Mouse (Mus musculus): ENCODE measurements around the gene Kcnk5. TPM values are rescaled to one million over a fixed set of nuclear protein-coding genes. Genes with fewer than 3 reads are reported as not detected.

The Kcnk5 gene
- polyA plus RNA-seq, 1 experiment from 2014 or later: 8.7 TPM

- WGBS: 54% methylated on average over 9 of the region's 9 CpGs
- Histone ChIP-seq H3K4me2 (ENCODE audit: low read depth, low read length) (no peak overlapping the region), H3K36me3 (ENCODE audit: control insufficient read depth, insufficient read depth, low read length) (no peaks in the 10 kb centered on the region), H3K9me3 (replicated peaks; ENCODE audit: control insufficient read depth, low read length) (no peaks in the 10 kb centered on the region), H3K9ac (ENCODE audit: low read length) (no peak overlapping the region), H3K4me1 (ENCODE audit: control insufficient read depth, insufficient read depth, low read length) (0 out of 2 replicates have a peak, but pooled peaks cover 4% of the 10 kb centered on the region), H3K4me3 (replicated peaks; ENCODE audit: low read length) (no peak overlapping the region), H3K27ac (ENCODE audit: low read length) (no peak overlapping the region), H3K27me3 (ENCODE audit: control insufficient read depth, insufficient read depth, low read length) (no peaks in the 10 kb centered on the region)
- ATAC-seq (ENCODE audit: insufficient read depth, low FRiP score): no peak
These were observed 3.8 kb upstream of the Kcnk5 start for GRCm38 (mm10) chr14:20185426-20185825.

DNA sequence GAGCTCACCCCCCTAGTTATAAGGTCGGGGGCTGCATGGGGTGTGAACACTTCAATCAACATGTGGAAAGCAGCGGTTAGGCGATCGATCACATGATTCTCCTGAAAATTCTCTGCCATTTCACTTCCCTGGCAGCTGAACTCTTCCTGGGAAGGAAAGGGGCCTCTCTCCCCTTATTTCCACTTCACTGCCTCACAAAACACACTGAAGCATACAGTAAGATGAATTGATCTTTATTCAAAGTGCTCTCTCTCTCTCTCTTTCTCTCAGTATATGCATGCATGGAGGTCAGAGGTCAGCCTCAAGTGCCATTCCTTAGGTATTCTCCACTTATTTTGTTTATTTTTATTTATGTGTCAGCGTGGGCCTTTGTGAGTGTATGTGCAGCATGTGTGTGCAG is 2.1 kb upstream of the Kcnk5 start:
- Histone ChIP-seq H3K4me3 (replicated peaks; ENCODE audit: low read length) (no peak overlapping the region), H3K4me1 (ENCODE audit: control insufficient read depth, insufficient read depth, low read length) (peaks cover 18% of the 10 kb centered on the region; the same call in 1 of the 2 replicates), H3K9me3 (replicated peaks; ENCODE audit: control insufficient read depth, low read length) (no peaks in the 10 kb centered on the region), H3K9ac (ENCODE audit: low read length) (no peak overlapping the region), H3K27me3 (ENCODE audit: control insufficient read depth, insufficient read depth, low read length) (no peaks in the 10 kb centered on the region), H3K36me3 (ENCODE audit: control insufficient read depth, insufficient read depth, low read length) (no peaks in the 10 kb centered on the region), H3K4me2 (ENCODE audit: low read depth, low read length) (no peak overlapping the region), H3K27ac (ENCODE audit: low read length) (no peak overlapping the region)
- no peak for ATAC-seq (ENCODE audit: insufficient read depth, low FRiP score)
- WGBS: 68% methylated on average over 5 of the region's 5 CpGs

GRCm38 (mm10) chr14:20182596-20182995 is 987 bp upstream of the Kcnk5 start:
- 55% methylated on average over 7 of the region's 7 CpGs for WGBS

DNA sequence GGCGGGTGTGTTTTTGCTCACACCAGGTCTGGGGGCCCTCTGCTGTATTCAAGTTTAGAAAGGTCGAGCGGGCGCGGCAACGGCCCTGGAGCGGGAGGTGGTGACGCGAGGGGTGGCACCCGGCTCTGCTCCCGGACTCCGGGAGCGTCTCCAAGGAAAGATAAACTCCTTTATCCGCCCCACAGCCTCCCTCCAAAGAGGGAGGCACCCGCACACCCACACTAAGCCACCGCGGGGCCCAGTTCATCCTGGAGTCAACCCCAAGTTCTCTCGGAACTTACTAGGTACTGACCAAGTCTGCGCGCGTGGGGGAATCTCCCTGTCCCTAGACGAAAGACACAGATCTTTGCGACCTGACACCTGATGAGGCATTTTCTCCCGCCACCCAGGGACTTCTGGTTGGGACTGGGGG is 852 bp downstream of the Kcnk5 start:
- Histone ChIP-seq H3K27ac (ENCODE audit: low read length) (peak overlapping the region; percentile 50; the same call in 1 of the 2 replicates), H3K36me3 (ENCODE audit: control insufficient read depth, insufficient read depth, low read length) (no peaks in the 10 kb centered on the region), H3K4me1 (ENCODE audit: control insufficient read depth, insufficient read depth, low read length) (peaks cover 20% of the 10 kb centered on the region; the same call in 1 of the 2 replicates), H3K27me3 (ENCODE audit: control insufficient read depth, insufficient read depth, low read length) (no peaks in the 10 kb centered on the region), H3K4me2 (ENCODE audit: low read depth, low read length) (peak overlapping the region; percentile 97), H3K9me3 (replicated peaks; ENCODE audit: control insufficient read depth, low read length) (no peaks in the 10 kb centered on the region), H3K4me3 (replicated peaks; ENCODE audit: low read length) (peak overlapping the region; percentile 66), H3K9ac (ENCODE audit: low read length) (peak overlapping the region; percentile 76)
- peak; percentile 41; the same call in 1 of the 2 replicates for ATAC-seq (ENCODE audit: insufficient read depth, low FRiP score)
- under 1% methylated on average over 24 of the region's 24 CpGs for WGBS

More at GRCm38 (mm10) chr14:20182596-20182995, 987 bp upstream of the Kcnk5 start:
- H3K27me3 ChIP-seq (ENCODE audit: control insufficient read depth, insufficient read depth, low read length): no peaks in the 10 kb centered on the region
- no peaks in the 10 kb centered on the region for H3K9me3 ChIP-seq (replicated peaks; ENCODE audit: control insufficient read depth, low read length)
- no peaks in the 10 kb centered on the region for H3K36me3 ChIP-seq (ENCODE audit: control insufficient read depth, insufficient read depth, low read length)
- H3K27ac ChIP-seq (ENCODE audit: low read length): no peak overlapping the region
- ATAC-seq (ENCODE audit: insufficient read depth, low FRiP score): no peak
- peaks cover 20% of the 10 kb centered on the region; the same call in 1 of the 2 replicates for H3K4me1 ChIP-seq (ENCODE audit: control insufficient read depth, insufficient read depth, low read length)
- H3K4me3 ChIP-seq (replicated peaks; ENCODE audit: low read length): no peak overlapping the region
- H3K9ac ChIP-seq (ENCODE audit: low read length): no peak overlapping the region
- no peak overlapping the region for H3K4me2 ChIP-seq (ENCODE audit: low read depth, low read length)

DNA sequence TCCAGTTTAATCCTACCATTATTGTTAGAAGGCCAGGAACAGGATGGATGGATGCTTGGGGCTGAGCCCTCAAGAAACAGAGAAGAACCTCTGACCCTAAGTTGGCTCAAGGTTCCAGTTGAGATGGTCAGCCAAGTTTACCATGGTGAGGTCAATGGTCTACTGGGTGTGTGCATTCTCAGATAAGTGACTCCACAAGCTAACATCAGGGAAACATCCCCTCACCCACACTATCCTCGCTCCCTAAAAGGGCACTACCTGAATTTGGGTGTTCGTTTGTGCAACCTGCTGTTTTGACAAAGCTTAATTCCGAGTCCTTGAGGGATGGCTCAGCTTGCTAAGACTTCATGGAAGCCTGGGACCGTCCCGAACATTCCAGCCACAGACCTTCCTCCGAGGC is 1.3 kb downstream of the Kcnk5 start:
- Histone ChIP-seq H3K27ac (ENCODE audit: low read length) (no peak overlapping the region), H3K36me3 (ENCODE audit: control insufficient read depth, insufficient read depth, low read length) (no peaks in the 10 kb centered on the region), H3K4me2 (ENCODE audit: low read depth, low read length) (peak overlapping the region; percentile 97), H3K27me3 (ENCODE audit: control insufficient read depth, insufficient read depth, low read length) (no peaks in the 10 kb centered on the region), H3K9me3 (replicated peaks; ENCODE audit: control insufficient read depth, low read length) (no peaks in the 10 kb centered on the region), H3K4me3 (replicated peaks; ENCODE audit: low read length) (peak overlapping the region; percentile 66), H3K4me1 (ENCODE audit: control insufficient read depth, insufficient read depth, low read length) (peaks cover 20% of the 10 kb centered on the region; the same call in 1 of the 2 replicates), H3K9ac (ENCODE audit: low read length) (peak overlapping the region; percentile 76)
- ATAC-seq (ENCODE audit: insufficient read depth, low FRiP score): no peak
- 6% methylated on average over 6 of the region's 6 CpGs for WGBS

DNA sequence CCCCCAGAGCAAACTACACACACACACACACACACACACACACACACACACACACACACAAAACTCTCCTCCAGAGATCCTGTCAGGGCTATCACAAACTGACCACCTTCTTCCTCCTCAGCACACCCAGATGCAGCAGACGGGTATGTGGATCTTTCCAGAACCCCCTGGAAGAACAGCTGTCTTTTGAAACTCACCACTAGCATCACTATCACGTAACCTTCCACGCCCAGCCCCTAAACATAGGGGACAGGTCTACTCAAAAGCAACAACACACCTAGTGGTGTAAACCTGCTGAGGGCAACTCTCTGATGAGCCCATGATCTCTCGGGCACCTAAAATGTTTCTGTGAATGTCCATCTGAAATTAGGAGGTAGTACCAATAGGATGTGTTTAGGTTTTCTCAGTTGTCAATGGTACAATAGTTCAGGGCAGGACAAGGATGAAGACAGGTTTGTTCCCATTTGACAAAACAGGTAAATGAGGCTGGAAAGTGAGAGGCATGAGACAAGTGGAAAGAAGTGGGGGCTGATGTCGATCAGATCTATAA is 1.8 kb downstream of the Kcnk5 start:
- peak overlapping the region; percentile 97 for H3K4me2 ChIP-seq (ENCODE audit: low read depth, low read length)
- no peak overlapping the region for H3K27ac ChIP-seq (ENCODE audit: low read length)
- H3K27me3 ChIP-seq (ENCODE audit: control insufficient read depth, insufficient read depth, low read length): no peaks in the 10 kb centered on the region
- H3K36me3 ChIP-seq (ENCODE audit: control insufficient read depth, insufficient read depth, low read length): no peaks in the 10 kb centered on the region
- WGBS: 59% methylated on average over 5 of the region's 5 CpGs
- H3K9ac ChIP-seq (ENCODE audit: low read length): peak overlapping the region; percentile 8; the same call in 1 of the 2 replicates
- H3K4me1 ChIP-seq (ENCODE audit: control insufficient read depth, insufficient read depth, low read length): peaks cover 20% of the 10 kb centered on the region; the same call in 1 of the 2 replicates
- H3K9me3 ChIP-seq (replicated peaks; ENCODE audit: control insufficient read depth, low read length): no peaks in the 10 kb centered on the region
- H3K4me3 ChIP-seq (replicated peaks; ENCODE audit: low read length): peak overlapping the region; percentile 66
- no peak for ATAC-seq (ENCODE audit: insufficient read depth, low FRiP score)

DNA sequence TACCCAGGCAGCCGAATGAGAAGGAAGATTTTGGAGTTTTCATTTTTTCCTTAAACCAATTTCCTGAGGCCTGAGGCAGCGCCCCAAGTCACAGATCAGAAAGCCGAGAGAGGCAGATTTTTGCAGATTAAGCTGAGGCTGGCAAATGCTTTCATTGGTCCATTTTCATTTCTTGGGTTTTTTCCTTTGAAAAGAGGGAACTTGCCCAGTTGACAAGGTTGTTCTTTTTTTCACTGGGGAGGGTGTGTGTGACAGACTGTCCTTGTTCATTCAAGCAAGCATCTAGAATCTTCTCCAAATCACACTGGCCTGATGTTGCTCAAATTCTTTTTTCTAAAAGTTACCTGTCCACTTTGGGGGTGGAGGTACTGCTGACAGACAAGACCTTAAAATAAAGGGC is 2.5 kb downstream of the Kcnk5 start:
- Histone ChIP-seq H3K9ac (ENCODE audit: low read length) (0 out of 2 replicates have a peak overlapping the region, but pooled peaks have one; percentile 24), H3K4me3 (replicated peaks; ENCODE audit: low read length) (peak overlapping the region; percentile 66), H3K27ac (ENCODE audit: low read length) (no peak overlapping the region), H3K36me3 (ENCODE audit: control insufficient read depth, insufficient read depth, low read length) (no peaks in the 10 kb centered on the region), H3K9me3 (replicated peaks; ENCODE audit: control insufficient read depth, low read length) (no peaks in the 10 kb centered on the region), H3K4me2 (ENCODE audit: low read depth, low read length) (peak overlapping the region; percentile 97), H3K4me1 (ENCODE audit: control insufficient read depth, insufficient read depth, low read length) (peaks cover 20% of the 10 kb centered on the region; the same call in 1 of the 2 replicates), H3K27me3 (ENCODE audit: control insufficient read depth, insufficient read depth, low read length) (no peaks in the 10 kb centered on the region)
- 43% methylated on average over 3 of the region's 3 CpGs for WGBS
- no peak for ATAC-seq (ENCODE audit: insufficient read depth, low FRiP score)

GRCm38 (mm10) chr14:20178593-20178992 is 3.0 kb downstream of the Kcnk5 start:
- no peaks in the 10 kb centered on the region for H3K9me3 ChIP-seq (replicated peaks; ENCODE audit: control insufficient read depth, low read length)
- peak overlapping the region; percentile 97; the same call in 1 of the 2 replicates for H3K4me2 ChIP-seq (ENCODE audit: low read depth, low read length)
- no peaks in the 10 kb centered on the region for H3K36me3 ChIP-seq (ENCODE audit: control insufficient read depth, insufficient read depth, low read length)
- no peak for ATAC-seq (ENCODE audit: insufficient read depth, low FRiP score)
- 0 out of 2 replicates have a peak overlapping the region, but pooled peaks have one; percentile 24 for H3K9ac ChIP-seq (ENCODE audit: low read length)
- 0 out of 2 replicates have a peak overlapping the region, but pooled peaks have one; percentile 66 for H3K4me3 ChIP-seq (replicated peaks; ENCODE audit: low read length)
- no peaks in the 10 kb centered on the region for H3K27me3 ChIP-seq (ENCODE audit: control insufficient read depth, insufficient read depth, low read length)
- 29% methylated on average over 4 of the region's 4 CpGs for WGBS
- H3K27ac ChIP-seq (ENCODE audit: low read length): no peak overlapping the region
- H3K4me1 ChIP-seq (ENCODE audit: control insufficient read depth, insufficient read depth, low read length): peaks cover 20% of the 10 kb centered on the region; the same call in 1 of the 2 replicates

GRCm38 (mm10) chr14:20177494-20178123 is 4.0 kb downstream of the Kcnk5 start:
- Histone ChIP-seq H3K4me2 (ENCODE audit: low read depth, low read length) (no peak overlapping the region), H3K4me3 (replicated peaks; ENCODE audit: low read length) (no peak overlapping the region), H3K27ac (ENCODE audit: low read length) (no peak overlapping the region)

More at GRCm38 (mm10) chr14:20177494-20178123, 4.0 kb downstream of the Kcnk5 start:
- H3K4me1 ChIP-seq (ENCODE audit: control insufficient read depth, insufficient read depth, low read length): peaks cover 20% of the 10 kb centered on the region; the same call in 1 of the 2 replicates
- H3K36me3 ChIP-seq (ENCODE audit: control insufficient read depth, insufficient read depth, low read length): no peaks in the 10 kb centered on the region
- H3K27me3 ChIP-seq (ENCODE audit: control insufficient read depth, insufficient read depth, low read length): no peaks in the 10 kb centered on the region
- H3K9ac ChIP-seq (ENCODE audit: low read length): no peak overlapping the region
- no peak for ATAC-seq (ENCODE audit: insufficient read depth, low FRiP score)
- WGBS: 69% methylated on average over 9 of the region's 9 CpGs
- no peaks in the 10 kb centered on the region for H3K9me3 ChIP-seq (replicated peaks; ENCODE audit: control insufficient read depth, low read length)

Data from stomach, embryonic 16.5 days (tissue).